Mouse (Mus musculus) forebrain, postnatal 0 days (tissue): ENCODE measurements at regions not wholly inside any gene's neighbourhood (a gene's known extent, or its start where the extent isn't known, plus 50 kb on each side); places are given as distances from the start of the nearest gene placed in this dataset.

Experiments used
- ATAC-seq: fragments of 200-750 bp; cut with Nextera tagmentation; 2 replicates; pipeline ENCODE4 v1.8.0; 2017; ENCODE audit warnings: mild to moderate bottlenecking, moderate library complexity
- DNase-seq: peaks from one replicate; pipeline ENCODE4 v3.0.0-alpha.2; 2015
- H3K27ac ChIP-seq: fragments of 300-500 bp; sonication (generic); 2 replicates; pipeline ENCODE4 v1.5.1; 2014; ENCODE audit warnings: low read depth, mild to moderate bottlenecking, antibody characterized with exemption, low read length, moderate library complexity, mixed read lengths
- H3K27me3 ChIP-seq: fragments of 300-500 bp; sonication (generic); 2 replicates; pipeline ENCODE4 v1.6.1; 2014; ENCODE audit warnings: mild to moderate bottlenecking, low read length, mixed read lengths; ENCODE audit not compliant: insufficient read depth
- H3K36me3 ChIP-seq: fragments of 300-500 bp; sonication (generic); 2 replicates; pipeline ENCODE4 v1.6.1; 2014; ENCODE audit warnings: mild to moderate bottlenecking, moderate library complexity; ENCODE audit not compliant: insufficient read depth
- H3K4me1 ChIP-seq: fragments of 300-500 bp; sonication (generic); 2 replicates; pipeline ENCODE4 v1.6.1; 2014; ENCODE audit warnings: antibody characterized with exemption; ENCODE audit not compliant: insufficient read depth
- H3K4me2 ChIP-seq: fragments of 300-500 bp; sonication (generic); 2 replicates; pipeline ENCODE4 v1.6.1; 2014; ENCODE audit warnings: low read depth, mild to moderate bottlenecking, moderate library complexity
- H3K4me3 ChIP-seq: fragments of 300-500 bp; sonication (generic); 2 replicates; pipeline ENCODE4 v1.5.1; 2014; ENCODE audit warnings: low read depth, low read length, mixed read lengths
- H3K9ac ChIP-seq: fragments of 300-500 bp; sonication (generic); 2 replicates; pipeline ENCODE4 v1.6.1; 2014; ENCODE audit warnings: mild to moderate bottlenecking
- H3K9me3 ChIP-seq: fragments of 300-500 bp; sonication (generic); 2 replicates; pipeline ENCODE4 v1.6.1; 2016; ENCODE audit warnings: low read length
- CTCF ChIP-seq: sonication (generic); IDR thresholded peaks from 2 replicates; pipeline ENCODE4 v1.5.1; 2016; ENCODE audit warnings: antibody characterized with exemption, control low read depth, low read depth
- WGBS: fragments of 180-500 bp; shearing (Covaris S2); extraction: QIAGEN DNeasy Blood & Tissue Kit; methylation state at CpG from one replicate; pipeline ENCODE4 v1.1.7; 2014; 5-methylcytosine and 5-hydroxymethylcytosine counted together

GRCm38 (mm10) chr10:21803184-21803583, 78.8 kb upstream of the Sgk1 start:
- Histone ChIP-seq H3K27me3 (no peaks in the 10 kb centered on the region), H3K36me3 (no peaks in the 10 kb centered on the region), H3K27ac (no peak overlapping the region), H3K9me3 (no peaks in the 10 kb centered on the region), H3K4me2 (no peak overlapping the region), H3K9ac (no peak overlapping the region), H3K4me1 (no peaks in the 10 kb centered on the region), H3K4me3 (no peak overlapping the region)
- TF ChIP-seq CTCF: no peak
- DNase-seq (no peak), ATAC-seq (no peak)

GRCm38 (mm10) chr10:21804761-21805160, 77.2 kb upstream of the Sgk1 start:
- Histone ChIP-seq H3K4me1 (no peaks in the 10 kb centered on the region), H3K27ac (no peak overlapping the region), H3K4me3 (no peak overlapping the region), H3K27me3 (no peaks in the 10 kb centered on the region), H3K9ac (no peak overlapping the region), H3K36me3 (no peaks in the 10 kb centered on the region), H3K9me3 (no peaks in the 10 kb centered on the region), H3K4me2 (no peak overlapping the region)
- no peak for TF ChIP-seq CTCF
- ATAC-seq (no peak), DNase-seq (no peak)
- 71% methylated on average over 2 of the region's 2 CpGs for WGBS

GRCm38 (mm10) chr10:21805606-21806005, 76.4 kb upstream of the Sgk1 start:
- no peak overlapping the region for H3K4me3 ChIP-seq
- H3K36me3 ChIP-seq: no peaks in the 10 kb centered on the region
- DNase-seq (no peak), ATAC-seq (no peak)
- H3K4me1 ChIP-seq: no peaks in the 10 kb centered on the region
- no peak overlapping the region for H3K27ac ChIP-seq
- 70% methylated on average over 6 of the region's 6 CpGs for WGBS
- no peak for TF ChIP-seq CTCF
- H3K9ac ChIP-seq: no peak overlapping the region
- H3K4me2 ChIP-seq: no peak overlapping the region
- H3K9me3 ChIP-seq: no peaks in the 10 kb centered on the region
- no peaks in the 10 kb centered on the region for H3K27me3 ChIP-seq

- no peak for ATAC-seq
- H3K4me3 ChIP-seq: no peak overlapping the region
- H3K4me2 ChIP-seq: no peak overlapping the region
- no peaks in the 10 kb centered on the region for H3K9me3 ChIP-seq
- H3K27ac ChIP-seq: no peak overlapping the region
- no peak overlapping the region for H3K9ac ChIP-seq
- H3K36me3 ChIP-seq: no peaks in the 10 kb centered on the region
- no peak for TF ChIP-seq CTCF
- DNase-seq: no peak
- WGBS: 97% methylated on average over 4 of the region's 4 CpGs
- H3K4me1 ChIP-seq: no peaks in the 10 kb centered on the region
- H3K27me3 ChIP-seq: no peaks in the 10 kb centered on the region
These were observed 75.3 kb upstream of the Sgk1 start for GRCm38 (mm10) chr10:21806716-21807115.

- H3K4me3 ChIP-seq: no peak overlapping the region
- ATAC-seq: no peak
- no peak for TF ChIP-seq CTCF
- no peak overlapping the region for H3K4me2 ChIP-seq
- H3K9me3 ChIP-seq: no peaks in the 10 kb centered on the region
- no peaks in the 10 kb centered on the region for H3K4me1 ChIP-seq
- H3K9ac ChIP-seq: no peak overlapping the region
- WGBS: 81% methylated on average over 3 of the region's 3 CpGs
- H3K27me3 ChIP-seq: no peaks in the 10 kb centered on the region
- DNase-seq: no peak
- H3K27ac ChIP-seq: no peak overlapping the region
- H3K36me3 ChIP-seq: no peaks in the 10 kb centered on the region
These were observed 62.3 kb upstream of the Sgk1 start for GRCm38 (mm10) chr10:21819686-21820085.

- Histone ChIP-seq H3K4me3 (no peak overlapping the region), H3K4me1 (no peaks in the 10 kb centered on the region), H3K27me3 (no peaks in the 10 kb centered on the region), H3K27ac (no peak overlapping the region), H3K9ac (no peak overlapping the region), H3K36me3 (no peaks in the 10 kb centered on the region), H3K4me2 (no peak overlapping the region), H3K9me3 (no peaks in the 10 kb centered on the region)
- DNase-seq (no peak), ATAC-seq (no peak)
- 84% methylated on average over 5 of the region's 5 CpGs for WGBS
- no peak for TF ChIP-seq CTCF
These were observed 60.6 kb upstream of the Sgk1 start for GRCm38 (mm10) chr10:21821421-21821820.

- Histone ChIP-seq H3K27ac (no peak overlapping the region), H3K36me3 (no peaks in the 10 kb centered on the region), H3K27me3 (no peaks in the 10 kb centered on the region), H3K9me3 (no peaks in the 10 kb centered on the region), H3K4me3 (no peak overlapping the region), H3K9ac (no peak overlapping the region), H3K4me2 (no peak overlapping the region), H3K4me1 (no peaks in the 10 kb centered on the region)
- DNase-seq: no peak
- TF ChIP-seq CTCF: no peak
- WGBS: 48% methylated on average over 12 of the region's 12 CpGs
- no peak for ATAC-seq
These were observed 57.5 kb upstream of the Sgk1 start for GRCm38 (mm10) chr10:21824418-21825025.
